Mouse (Mus musculus) gastrocnemius, adult 8-10 months (tissue): Measurements from ENCODE around the gene Garem2. TPM values are rescaled to one million over a fixed set of nuclear protein-coding genes. Genes with fewer than 3 reads are reported as not detected.
"Not testable (repeated sequence)": the region's sequence is repeated elsewhere in the genome, so short reads cannot be mapped to it uniquely, and the experiment has no call there.

ENCODE experiments used
- DNase-seq, 2 experiments: peaks; one replicate each; pipeline ENCODE4 v3.0.0; 2022; ENCODE audit warnings: low spot score in 2 of 2
- total RNA-seq, 4 experiments: library from RNA; stranded (reverse); gene quantifications; 2 replicates each; pipeline ENCODE4 v1.2.4; 2022

Garem2 gene
- total RNA-seq, result not detected

GRCm38 (mm10) chr5:30104841-30105667 is at the start of gene Garem2:
Gene Garem2 (plus strand): TSS chr5:30105161.
- no peak for DNase-seq

- DNase-seq, result no peak
Measured at GRCm38 (mm10) chr5:30058216-30058731, 46.7 kb upstream of the Garem2 start.

GRCm38 (mm10) chr5:30059607-30060006 is 45.4 kb upstream of the Garem2 start:
- DNase-seq, result not testable (repeated sequence)

- DNase-seq, result no peak
Measured at GRCm38 (mm10) chr5:30067726-30068125, 37.2 kb upstream of the Garem2 start.

- no peak for DNase-seq
Measured at GRCm38 (mm10) chr5:30071677-30072076, 33.3 kb upstream of the Garem2 start.

GRCm38 (mm10) chr5:30072377-30072776 is 32.6 kb upstream of the Garem2 start:
- no peak for DNase-seq

- DNase-seq, result peak; percentile 41 to 50
Measured at GRCm38 (mm10) chr5:30072825-30073821, 31.8 kb upstream of the Garem2 start, which contains the start of gene Tyms. Gene Tyms (minus strand): TSS chr5:30073617.

- DNase-seq, result no peak
Measured at GRCm38 (mm10) chr5:30092701-30093100, 12.3 kb upstream of the Garem2 start.

GRCm38 (mm10) chr5:30094399-30094798 is 10.6 kb upstream of the Garem2 start:
- no peak for DNase-seq

GRCm38 (mm10) chr5:30095731-30096130 is 9.2 kb upstream of the Garem2 start:
- no peak for DNase-seq

- DNase-seq, result no peak
Measured at GRCm38 (mm10) chr5:30098260-30098659, 6.7 kb upstream of the Garem2 start.

- DNase-seq, result no peak
Measured at GRCm38 (mm10) chr5:30103340-30103739, 1.6 kb upstream of the Garem2 start.

GRCm38 (mm10) chr5:30104339-30104738 is 622 bp upstream of the Garem2 start:
- no peak for DNase-seq

GRCm38 (mm10) chr5:30105668-30106300 is 823 bp downstream of the Garem2 start, which contains the start of gene 3110082J24Rik:
Gene 3110082J24Rik (minus strand): TSS chr5:30106086.
- DNase-seq, result no peak

GRCm38 (mm10) chr5:30106756-30107155 is 1.8 kb downstream of the Garem2 start:
- no peak for DNase-seq

GRCm38 (mm10) chr5:30107186-30107585 is 2.2 kb downstream of the Garem2 start:
- no peak for DNase-seq

GRCm38 (mm10) chr5:30107611-30108041 is 2.7 kb downstream of the Garem2 start:
- no peak for DNase-seq

- no peak for DNase-seq
Measured at GRCm38 (mm10) chr5:30108233-30108632, 3.3 kb downstream of the Garem2 start.

GRCm38 (mm10) chr5:30109899-30110298 is 4.9 kb downstream of the Garem2 start:
- no peak for DNase-seq

GRCm38 (mm10) chr5:30110371-30111060 is 5.6 kb downstream of the Garem2 start:
- DNase-seq, result no peak
